Mouse (Mus musculus): Measurements from ENCODE around the gene Rnf157. TPM values are rescaled to one million over a fixed set of nuclear protein-coding genes. Genes with fewer than 3 reads are reported as not detected.

Rnf157 gene
- total RNA-seq, 2 experiments from 2014 or later: 11.3 to 12.1 TPM

GRCm38 (mm10) chr11:116318719-116319659, 93.8 kb downstream of the Rnf157 start:
- ATAC-seq (replicated peaks; ENCODE audit: low FRiP score, low TSS enrichment, poor library complexity, severe bottlenecking): peak; percentile 83

DNA sequence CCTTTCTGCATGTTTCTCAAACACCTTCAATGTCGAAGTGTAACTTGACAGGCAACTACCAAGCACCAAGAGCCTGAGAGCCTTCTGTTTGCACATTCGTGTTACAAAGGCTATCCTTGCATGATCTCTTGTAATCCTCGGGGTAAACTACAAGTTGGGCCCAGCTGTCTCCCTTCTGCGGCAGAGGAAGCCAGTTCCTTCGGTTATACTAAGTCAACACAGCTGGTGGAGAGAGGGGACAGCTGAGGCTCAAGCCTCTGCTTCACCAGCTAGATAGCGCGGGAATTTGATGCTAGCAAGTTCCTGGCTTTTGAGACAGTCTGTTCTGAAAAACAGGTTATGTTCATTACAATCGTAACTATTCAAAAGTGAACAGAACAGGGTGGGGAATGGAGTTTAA, 100.5 kb downstream of the Rnf157 start:
- no peak for ATAC-seq (replicated peaks; ENCODE audit: low FRiP score, low TSS enrichment, poor library complexity, severe bottlenecking)

- no peak for ATAC-seq (replicated peaks; ENCODE audit: low FRiP score, low TSS enrichment, poor library complexity, severe bottlenecking)
Measured at GRCm38 (mm10) chr11:116311169-116311568, 101.7 kb downstream of the Rnf157 start.

GRCm38 (mm10) chr11:116309601-116310000, 103.2 kb downstream of the Rnf157 start:
- ATAC-seq (replicated peaks; ENCODE audit: low FRiP score, low TSS enrichment, poor library complexity, severe bottlenecking): peak; percentile 60

DNA sequence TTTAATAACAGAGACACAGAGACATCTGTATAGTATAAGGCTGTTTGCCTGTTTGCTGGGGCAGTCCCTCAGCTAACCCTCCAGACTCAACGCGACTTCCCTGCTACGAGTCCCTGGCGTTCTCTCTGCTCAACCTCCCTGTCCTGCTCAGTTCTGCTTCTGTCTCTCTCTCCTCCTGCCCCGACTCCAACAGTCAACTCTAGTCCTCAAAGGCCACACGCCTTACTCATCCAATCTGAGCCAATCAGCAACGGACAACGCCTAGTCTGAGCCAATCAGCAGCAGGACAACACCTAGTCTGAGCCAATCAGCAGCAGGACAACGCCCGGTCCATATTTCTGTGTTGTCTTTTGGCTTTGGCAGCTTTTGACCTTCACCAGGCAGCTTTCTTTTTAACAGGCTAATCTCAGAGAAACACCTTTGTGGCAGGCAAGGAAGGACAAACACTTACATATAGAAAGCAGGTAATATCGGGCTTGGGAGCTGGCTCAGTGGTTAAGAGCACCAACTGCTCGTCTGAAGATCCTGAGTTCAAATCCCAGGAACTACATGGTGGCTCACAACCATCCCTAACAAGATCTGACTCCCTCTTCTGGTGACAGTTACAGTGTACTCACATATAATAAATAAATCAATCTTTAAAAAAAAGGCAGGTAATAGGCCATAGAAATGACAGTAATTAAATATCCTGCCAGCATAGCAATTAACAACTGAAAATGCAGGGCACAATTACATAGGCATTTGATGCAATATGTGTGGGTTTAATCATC, 104.9 kb downstream of the Rnf157 start:
- ATAC-seq (replicated peaks; ENCODE audit: low FRiP score, low TSS enrichment, poor library complexity, severe bottlenecking): peak; percentile 64

DNA sequence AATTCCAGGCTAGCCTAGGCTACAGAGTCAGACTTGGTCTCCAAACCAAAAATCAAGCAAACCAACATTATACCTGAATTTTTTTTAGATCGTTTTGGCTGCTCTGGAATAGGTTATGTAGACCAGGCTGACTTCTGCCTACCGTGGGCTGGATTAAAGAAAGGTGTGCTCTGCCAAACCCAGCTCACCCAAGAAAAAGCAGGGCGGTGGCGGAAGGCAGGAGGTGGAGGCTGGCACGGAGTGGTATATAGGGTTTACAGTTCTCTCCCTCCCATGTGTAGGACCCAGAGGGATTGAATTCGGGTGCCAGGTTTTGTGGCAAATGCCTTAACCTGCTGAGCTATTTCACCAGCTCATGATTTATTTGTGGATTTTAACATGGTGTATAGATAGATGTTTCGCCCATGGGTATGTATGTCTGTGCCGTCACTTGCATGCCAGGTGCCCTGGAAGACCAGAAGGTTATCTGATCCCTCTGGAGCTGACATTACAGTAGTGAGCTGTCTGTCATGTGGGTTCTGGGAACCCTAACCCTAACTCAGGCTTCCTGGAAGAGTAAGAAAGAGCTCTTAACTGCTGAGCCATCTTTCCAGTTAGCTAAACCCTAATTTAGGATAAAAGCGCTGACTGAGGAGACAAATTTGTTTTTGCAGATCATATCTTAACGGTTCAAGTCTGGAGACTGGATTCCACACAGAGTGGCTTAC, 105.7 kb downstream of the Rnf157 start, which contains the start of gene Exoc7:
TSS of gene Exoc7 (minus strand) at position 215 of the 707 bp plus-strand sequence.
- ATAC-seq (replicated peaks; ENCODE audit: low FRiP score, low TSS enrichment, poor library complexity, severe bottlenecking): 0 out of 2 replicates have a peak, but pooled peaks have one; percentile 0

GRCm38 (mm10) chr11:116306126-116306982, 106.5 kb downstream of the Rnf157 start:
- peak; percentile 78 for ATAC-seq (replicated peaks; ENCODE audit: low FRiP score, low TSS enrichment, poor library complexity, severe bottlenecking)

DNA sequence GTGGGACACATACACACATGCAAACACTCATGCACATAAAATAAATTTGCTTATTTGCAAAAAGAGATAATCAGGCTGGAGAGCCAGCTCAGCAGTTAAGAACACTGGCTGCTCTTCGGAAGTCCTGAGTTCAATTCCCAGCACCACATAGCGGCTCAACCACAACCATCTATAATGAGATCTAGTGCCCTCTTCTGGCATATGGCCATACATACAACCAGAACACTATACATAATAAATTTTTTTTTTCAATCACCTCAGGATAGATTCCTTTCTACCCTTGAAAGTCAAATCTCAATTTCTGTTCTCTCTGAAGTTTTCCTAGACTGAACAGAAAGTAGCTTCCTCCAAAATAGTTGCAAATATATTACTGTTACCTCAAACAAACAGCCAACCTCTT, 107.4 kb downstream of the Rnf157 start:
- no peak for ATAC-seq (replicated peaks; ENCODE audit: low FRiP score, low TSS enrichment, poor library complexity, severe bottlenecking)

GRCm38 (mm10) chr11:116298621-116299020, 114.2 kb downstream of the Rnf157 start:
- no peak for ATAC-seq (replicated peaks; ENCODE audit: low FRiP score, low TSS enrichment, poor library complexity, severe bottlenecking)

DNA sequence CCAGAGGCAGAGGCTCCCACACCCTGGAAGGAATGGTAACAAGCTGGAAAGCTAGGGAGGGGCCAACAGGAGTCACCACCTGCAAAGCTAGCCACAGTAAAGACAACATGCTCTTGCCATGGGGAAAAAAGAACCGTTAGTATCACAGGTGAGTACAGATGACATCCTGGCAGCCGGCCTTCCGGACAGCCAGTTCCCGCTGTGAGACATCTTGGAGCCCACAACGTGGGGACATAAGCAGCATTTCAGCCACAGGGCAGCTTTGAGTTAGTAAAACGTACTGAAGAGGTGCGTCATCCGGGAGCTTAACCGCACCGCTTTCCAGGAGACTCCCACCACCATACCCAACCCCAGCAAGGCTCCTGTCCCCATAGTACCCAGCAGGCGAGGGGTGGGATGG, 114.6 kb downstream of the Rnf157 start:
- ATAC-seq (replicated peaks; ENCODE audit: low FRiP score, low TSS enrichment, poor library complexity, severe bottlenecking): no peak

DNA sequence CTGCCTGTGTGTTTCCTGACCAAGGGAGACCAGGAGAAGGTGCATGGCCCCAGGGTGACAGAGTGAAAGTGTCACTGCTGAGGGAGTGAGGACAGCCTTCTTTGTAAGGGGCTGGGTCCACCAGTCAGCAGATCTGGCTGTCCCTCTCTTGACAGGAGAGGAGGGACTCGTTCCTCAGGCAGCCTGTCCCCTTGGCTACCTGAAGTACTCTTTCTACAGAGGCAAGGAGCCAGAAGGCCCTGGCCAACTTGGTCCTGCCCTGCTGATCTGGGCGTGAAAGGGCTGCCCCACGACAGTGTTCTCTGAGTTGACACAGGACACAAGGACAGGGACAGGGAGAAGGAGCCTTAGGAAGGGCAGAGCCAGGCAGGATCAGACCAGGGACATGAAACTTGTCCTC, 115.8 kb downstream of the Rnf157 start:
- no peak for ATAC-seq (replicated peaks; ENCODE audit: low FRiP score, low TSS enrichment, poor library complexity, severe bottlenecking)

GRCm38 (mm10) chr11:116296191-116296734, 116.6 kb downstream of the Rnf157 start:
- no peak for ATAC-seq (replicated peaks; ENCODE audit: low FRiP score, low TSS enrichment, poor library complexity, severe bottlenecking)

DNA sequence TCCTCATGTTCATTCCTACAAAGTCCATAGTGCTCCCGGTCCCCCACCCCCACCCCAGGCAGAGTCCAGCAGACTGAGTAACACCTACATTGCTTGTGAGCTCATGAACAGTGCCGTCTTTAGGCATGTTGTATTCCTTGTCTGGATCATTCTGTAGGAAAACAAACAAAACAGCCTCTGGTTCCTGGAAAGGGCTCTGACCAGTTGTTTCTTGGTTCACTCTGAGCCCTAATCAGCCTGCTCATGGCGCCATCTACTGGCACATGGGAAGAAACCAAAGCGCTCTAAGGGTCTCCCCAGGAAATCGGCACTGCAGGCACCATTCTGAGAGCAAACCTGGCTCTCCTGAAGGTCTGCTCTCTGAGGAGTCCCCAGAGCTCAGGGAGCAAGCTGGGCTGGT, 118.5 kb downstream of the Rnf157 start:
- 0 out of 2 replicates have a peak, but pooled peaks have one; percentile 47 for ATAC-seq (replicated peaks; ENCODE audit: low FRiP score, low TSS enrichment, poor library complexity, severe bottlenecking)

DNA sequence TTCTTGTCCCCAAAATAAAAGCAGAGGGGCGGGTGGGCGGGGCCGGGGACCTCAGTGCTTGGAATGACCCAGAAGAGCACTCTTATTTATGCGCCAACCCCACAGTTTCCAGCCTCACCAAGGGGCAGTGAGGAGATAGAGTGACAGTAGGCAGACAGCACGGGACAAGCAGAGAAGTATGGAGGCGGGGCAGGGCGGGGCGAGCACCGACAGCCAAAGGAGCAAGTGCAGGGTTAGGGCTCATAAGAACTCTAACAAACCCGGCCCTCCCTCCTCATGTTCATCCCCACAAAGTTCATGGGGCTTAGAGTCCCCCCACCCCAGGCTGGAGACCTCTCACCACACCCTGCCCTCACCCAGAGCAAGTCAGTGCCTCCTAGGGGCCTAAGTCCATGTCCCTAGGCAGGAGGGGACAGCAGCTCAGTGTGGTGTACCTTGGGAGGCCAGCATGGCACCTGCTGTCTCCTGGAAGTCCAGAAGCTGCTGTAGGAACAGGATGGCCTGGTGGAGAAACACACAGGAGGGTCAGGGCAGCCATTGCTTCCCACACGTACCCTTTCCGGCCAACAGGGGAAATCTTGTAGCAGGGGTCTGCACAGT, 119.2 kb downstream of the Rnf157 start:
- ATAC-seq (replicated peaks; ENCODE audit: low FRiP score, low TSS enrichment, poor library complexity, severe bottlenecking): no peak

- ATAC-seq (replicated peaks; ENCODE audit: low FRiP score, low TSS enrichment, poor library complexity, severe bottlenecking): no peak
Measured at GRCm38 (mm10) chr11:116292401-116292800, 120.4 kb downstream of the Rnf157 start.

DNA sequence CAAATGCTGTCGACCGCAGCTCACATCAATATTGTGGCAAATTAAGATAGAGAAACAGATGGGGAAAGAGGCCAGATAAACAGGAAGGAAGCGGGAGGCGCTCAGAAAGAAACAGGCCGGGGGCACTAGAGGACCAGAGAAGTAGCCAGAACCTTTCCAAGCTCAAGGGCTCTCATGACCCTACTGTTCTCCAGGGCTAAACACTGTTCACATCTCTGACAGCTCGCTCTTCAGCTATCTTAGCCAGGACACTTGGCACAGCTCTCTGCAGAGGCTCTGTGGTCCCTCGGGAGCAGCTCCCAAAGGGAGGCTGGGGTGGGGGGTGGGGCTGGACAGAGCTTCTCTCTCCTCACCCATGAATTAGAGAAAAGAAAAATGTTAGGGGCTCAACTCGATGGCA, 122.3 kb downstream of the Rnf157 start:
- ATAC-seq (replicated peaks; ENCODE audit: low FRiP score, low TSS enrichment, poor library complexity, severe bottlenecking): no peak

- no peak for ATAC-seq (replicated peaks; ENCODE audit: low FRiP score, low TSS enrichment, poor library complexity, severe bottlenecking)
Measured at GRCm38 (mm10) chr11:116287351-116287750, 125.5 kb downstream of the Rnf157 start.
